Mouse (Mus musculus) limb, embryonic 13.5 days (tissue): ENCODE results near the gene Lin7a. TPM values are rescaled to one million over a fixed set of nuclear protein-coding genes. Genes with fewer than 3 reads are reported as not detected.

ENCODE experiments used
- ATAC-seq: fragments of 200-750 bp; cut with Nextera tagmentation; 2 replicates; pipeline ENCODE4 v1.8.0; 2017; ENCODE audit warnings: low read depth, moderate number of reproducible peaks, moderate TSS enrichment; ENCODE audit not compliant: low FRiP score
- H3K27ac ChIP-seq: fragments of 300-500 bp; sonication (generic); 2 replicates; pipeline ENCODE4 v1.5.1; 2015; ENCODE audit warnings: inconsistent platforms, mild to moderate bottlenecking, moderate library complexity
- H3K27me3 ChIP-seq: fragments of 300-500 bp; sonication (generic); 2 replicates; pipeline ENCODE4 v1.6.1; 2015; ENCODE audit warnings: mild to moderate bottlenecking, inconsistent platforms
- H3K36me3 ChIP-seq: fragments of 300-500 bp; sonication (generic); 2 replicates; pipeline ENCODE4 v1.6.1; 2015; ENCODE audit warnings: inconsistent platforms, mild to moderate bottlenecking, moderate library complexity
- H3K4me1 ChIP-seq: fragments of 300-500 bp; sonication (generic); 2 replicates; pipeline ENCODE4 v1.6.1; 2015; ENCODE audit warnings: inconsistent platforms
- H3K4me2 ChIP-seq: fragments of 300-500 bp; sonication (generic); replicated peaks from 2 replicates; pipeline ENCODE4 v1.6.1; 2015; ENCODE audit warnings: inconsistent platforms, mild to moderate bottlenecking, moderate library complexity
- H3K4me3 ChIP-seq: fragments of 300-500 bp; sonication (generic); 2 replicates; pipeline ENCODE4 v1.5.1; 2015; ENCODE audit warnings: moderate library complexity, mild to moderate bottlenecking, inconsistent platforms
- H3K9ac ChIP-seq: fragments of 300-500 bp; sonication (generic); 2 replicates; pipeline ENCODE4 v1.6.1; 2015; ENCODE audit warnings: mild to moderate bottlenecking, inconsistent platforms
- H3K9me3 ChIP-seq: fragments of 300-500 bp; sonication (generic); 2 replicates; pipeline ENCODE4 v1.6.1; 2016; ENCODE audit warnings: inconsistent platforms
- WGBS: fragments of 180-500 bp; shearing (Covaris S2); methylation state at CpG from one replicate; pipeline ENCODE4 v1.1.7; 2015; 5-methylcytosine and 5-hydroxymethylcytosine counted together
- polyA plus RNA-seq: library from polyadenylated mRNA; unstranded; fragments of >200 nt; fragmentation: Nextera tagmentation; extraction: Ambion mirVana; gene quantifications from 2 replicates; pipeline ENCODE4 v1.2.1, GENCODE M21; 2015

Gene Lin7a
- polyA plus RNA-seq, 1 experiment from 2014 or later: 6.7 TPM

GRCm38 (mm10) chr10:107312609-107313008 lies 41.1 kb downstream of the Lin7a start:
- no peak overlapping the region for H3K4me3 ChIP-seq
- H3K4me1 ChIP-seq: no peaks in the 10 kb centered on the region
- H3K9me3 ChIP-seq: no peaks in the 10 kb centered on the region
- H3K36me3 ChIP-seq: no peaks in the 10 kb centered on the region
- no peak overlapping the region for H3K9ac ChIP-seq
- no peak overlapping the region for H3K27ac ChIP-seq
- H3K27me3 ChIP-seq: no peaks in the 10 kb centered on the region
- no peak overlapping the region for H3K4me2 ChIP-seq
- ATAC-seq: no peak
- 92% methylated on average over 4 of the region's 4 CpGs for WGBS

GRCm38 (mm10) chr10:107313395-107313794 lies 41.9 kb downstream of the Lin7a start:
- WGBS: 37% methylated on average over 3 of the region's 3 CpGs
- ATAC-seq: no peak
- no peaks in the 10 kb centered on the region for H3K9me3 ChIP-seq
- no peaks in the 10 kb centered on the region for H3K36me3 ChIP-seq
- no peak overlapping the region for H3K27ac ChIP-seq
- no peak overlapping the region for H3K4me3 ChIP-seq
- no peak overlapping the region for H3K4me2 ChIP-seq
- H3K27me3 ChIP-seq: no peaks in the 10 kb centered on the region
- H3K4me1 ChIP-seq: no peaks in the 10 kb centered on the region
- H3K9ac ChIP-seq: no peak overlapping the region

GRCm38 (mm10) chr10:107315251-107315650 lies 43.8 kb downstream of the Lin7a start:
- Histone ChIP-seq H3K9me3 (no peaks in the 10 kb centered on the region), H3K4me1 (no peaks in the 10 kb centered on the region), H3K9ac (no peak overlapping the region), H3K4me3 (no peak overlapping the region), H3K27ac (no peak overlapping the region), H3K27me3 (no peaks in the 10 kb centered on the region), H3K4me2 (no peak overlapping the region), H3K36me3 (no peaks in the 10 kb centered on the region)
- ATAC-seq: no peak

- H3K4me2 ChIP-seq: no peak overlapping the region
- 74% methylated on average over 5 of the region's 5 CpGs for WGBS
Observed at GRCm38 (mm10) chr10:107315681-107316080, 44.2 kb downstream of the Lin7a start.

GRCm38 (mm10) chr10:107316100-107316499 lies 44.6 kb downstream of the Lin7a start:
- no peak overlapping the region for H3K27ac ChIP-seq
- ATAC-seq: no peak
- H3K4me1 ChIP-seq: no peaks in the 10 kb centered on the region
- WGBS: 85% methylated on average over 2 of the region's 2 CpGs
- H3K4me2 ChIP-seq: no peak overlapping the region
- H3K27me3 ChIP-seq: no peaks in the 10 kb centered on the region
- no peak overlapping the region for H3K9ac ChIP-seq
- H3K4me3 ChIP-seq: no peak overlapping the region
- H3K36me3 ChIP-seq: no peaks in the 10 kb centered on the region
- no peaks in the 10 kb centered on the region for H3K9me3 ChIP-seq

More at GRCm38 (mm10) chr10:107315681-107316080, 44.2 kb downstream of the Lin7a start:
- Histone ChIP-seq H3K9ac (no peak overlapping the region), H3K36me3 (no peaks in the 10 kb centered on the region), H3K27ac (no peak overlapping the region), H3K4me3 (no peak overlapping the region), H3K4me1 (no peaks in the 10 kb centered on the region), H3K9me3 (no peaks in the 10 kb centered on the region), H3K27me3 (no peaks in the 10 kb centered on the region)
- ATAC-seq: no peak

- Histone ChIP-seq H3K4me3 (no peak overlapping the region), H3K27me3 (no peaks in the 10 kb centered on the region), H3K9me3 (no peaks in the 10 kb centered on the region), H3K9ac (no peak overlapping the region), H3K27ac (no peak overlapping the region), H3K4me1 (no peaks in the 10 kb centered on the region), H3K4me2 (no peak overlapping the region), H3K36me3 (no peaks in the 10 kb centered on the region)
- ATAC-seq: no peak
- 69% methylated on average over 2 of the region's 2 CpGs for WGBS
Observed at GRCm38 (mm10) chr10:107319648-107320047, 48.2 kb downstream of the Lin7a start.

GRCm38 (mm10) chr10:107323865-107324264 lies 52.4 kb downstream of the Lin7a start:
- no peak overlapping the region for H3K27ac ChIP-seq
- H3K4me2 ChIP-seq: no peak overlapping the region
- H3K36me3 ChIP-seq: no peaks in the 10 kb centered on the region
- WGBS: 92% methylated on average over 7 of the region's 7 CpGs
- no peaks in the 10 kb centered on the region for H3K4me1 ChIP-seq
- no peaks in the 10 kb centered on the region for H3K27me3 ChIP-seq
- no peak for ATAC-seq
- no peak overlapping the region for H3K4me3 ChIP-seq
- H3K9ac ChIP-seq: no peak overlapping the region
- H3K9me3 ChIP-seq: no peaks in the 10 kb centered on the region

GRCm38 (mm10) chr10:107325558-107325957 lies 54.1 kb downstream of the Lin7a start:
- Histone ChIP-seq H3K36me3 (no peaks in the 10 kb centered on the region), H3K9me3 (no peaks in the 10 kb centered on the region), H3K4me1 (no peaks in the 10 kb centered on the region), H3K27ac (no peak overlapping the region), H3K9ac (no peak overlapping the region), H3K4me3 (no peak overlapping the region), H3K27me3 (no peaks in the 10 kb centered on the region), H3K4me2 (no peak overlapping the region)
- ATAC-seq: no peak
- 91% methylated on average over 5 of the region's 5 CpGs for WGBS

GRCm38 (mm10) chr10:107339524-107339923 lies 68.0 kb downstream of the Lin7a start:
- WGBS: 88% methylated on average over 3 of the region's 3 CpGs
- no peaks in the 10 kb centered on the region for H3K27me3 ChIP-seq
- H3K4me2 ChIP-seq: no peak overlapping the region
- H3K36me3 ChIP-seq: no peaks in the 10 kb centered on the region
- no peaks in the 10 kb centered on the region for H3K4me1 ChIP-seq
- H3K9me3 ChIP-seq: no peaks in the 10 kb centered on the region
- H3K4me3 ChIP-seq: no peak overlapping the region
- no peak for ATAC-seq
- H3K27ac ChIP-seq: no peak overlapping the region
- no peak overlapping the region for H3K9ac ChIP-seq

- H3K9ac ChIP-seq: no peak overlapping the region
- H3K27ac ChIP-seq: no peak overlapping the region
- no peak overlapping the region for H3K4me2 ChIP-seq
- no peaks in the 10 kb centered on the region for H3K36me3 ChIP-seq
- no peaks in the 10 kb centered on the region for H3K27me3 ChIP-seq
- no peaks in the 10 kb centered on the region for H3K9me3 ChIP-seq
- WGBS: 86% methylated on average over 4 of the region's 4 CpGs
- ATAC-seq: no peak
- H3K4me1 ChIP-seq: no peaks in the 10 kb centered on the region
- H3K4me3 ChIP-seq: no peak overlapping the region
Observed at GRCm38 (mm10) chr10:107341151-107341550, 69.7 kb downstream of the Lin7a start.

- ATAC-seq: no peak
- no peaks in the 10 kb centered on the region for H3K9me3 ChIP-seq
- no peaks in the 10 kb centered on the region for H3K36me3 ChIP-seq
- no peak overlapping the region for H3K9ac ChIP-seq
- no peak overlapping the region for H3K4me2 ChIP-seq
- no peaks in the 10 kb centered on the region for H3K4me1 ChIP-seq
- H3K27ac ChIP-seq: no peak overlapping the region
- whole genome bisulfite sequencing: 35% methylated on average over 3 of the region's 3 CpGs
- H3K4me3 ChIP-seq: no peak overlapping the region
- no peaks in the 10 kb centered on the region for H3K27me3 ChIP-seq
Observed at GRCm38 (mm10) chr10:107344200-107344599, 72.7 kb downstream of the Lin7a start.

GRCm38 (mm10) chr10:107347842-107348241 lies 76.4 kb downstream of the Lin7a start:
- 49% methylated on average over 3 of the region's 3 CpGs for WGBS
- Histone ChIP-seq H3K27me3 (no peaks in the 10 kb centered on the region), H3K4me2 (no peak overlapping the region), H3K36me3 (no peaks in the 10 kb centered on the region), H3K9me3 (no peaks in the 10 kb centered on the region), H3K4me3 (no peak overlapping the region), H3K4me1 (no peaks in the 10 kb centered on the region), H3K9ac (no peak overlapping the region), H3K27ac (no peak overlapping the region)
- ATAC-seq: no peak

GRCm38 (mm10) chr10:107351696-107352485 lies 80.4 kb downstream of the Lin7a start:
- H3K36me3 ChIP-seq: no peaks in the 10 kb centered on the region
- no peak overlapping the region for H3K4me3 ChIP-seq
- H3K9me3 ChIP-seq: no peaks in the 10 kb centered on the region
- no peaks in the 10 kb centered on the region for H3K4me1 ChIP-seq
- no peak for ATAC-seq
- no peak overlapping the region for H3K4me2 ChIP-seq
- no peak overlapping the region for H3K27ac ChIP-seq
- WGBS: 76% methylated on average over 6 of the region's 6 CpGs
- no peak overlapping the region for H3K9ac ChIP-seq
- H3K27me3 ChIP-seq: no peaks in the 10 kb centered on the region
